Mouse (Mus musculus) ES-Bruce4 (cell line): ENCODE measurements around the gene 9030025P20Rik.
"Not testable (repeated sequence)": the region's sequence is repeated elsewhere in the genome, so short reads cannot be mapped to it uniquely, and the experiment has no call there.

ENCODE experiments used
- CTCF ChIP-seq: IDR thresholded peaks from one replicate; pipeline ENCODE4 v1.8.1; 2011; ENCODE audit warnings: low read depth, low read length
- POLR2A ChIP-seq: IDR thresholded peaks from one replicate; pipeline ENCODE4 v1.8.1; 2011; ENCODE audit warnings: low read length; ENCODE audit not compliant: insufficient read depth

GRCm38 (mm10) chr17:14968373-14968913, 9.8 kb upstream of the 9030025P20Rik start:
- TF ChIP-seq CTCF, POLR2A: not testable (repeated sequence)
